Comparison of ENCODE assay signal across 9 mouse cellular contexts in genomic region chr16:17802839-17803674, GRCm38 (mm10). TPM values are rescaled to one million over a fixed set of nuclear protein-coding genes. Genes with fewer than 3 reads are reported as not detected.
DNase-seq lines count a peak whose midpoint lies in the region; ATAC-seq and TF ChIP-seq lines count a peak whose summit lies in the region.
"Had no signal": no experiment of that assay in that cellular context is flagged by ENCODE, and none has a peak within 500 bp of the region (broad histone marks: within the 10 kb centered on the region; RNA-seq: fewer than 3 reads in every experiment).

No protein-coding gene starts in this region.

- peaks cover 100% of the 10 kb centered on the region for H3K27me3 ChIP-seq in forebrain, embryonic 10.5 days (ENCODE audit: poor library complexity, severe bottlenecking)
- H3K27me3 ChIP-seq in hindbrain, postnatal 0 days (ENCODE audit: insufficient read depth, low read length) = peaks cover 67% of the 10 kb centered on the region
- H3K27me3 ChIP-seq in liver, embryonic 12.5 days (replicated peaks) = peaks cover 100% of the 10 kb centered on the region
- H3K27me3 ChIP-seq in neural tube, embryonic 11.5 days (ENCODE audit: control insufficient read depth, insufficient read depth, low read length) = peaks cover 88% of the 10 kb centered on the region

- H3K27ac ChIP-seq in gastrocnemius, adult 2 months = 0 out of 2 replicates have a peak overlapping the region, but pooled peaks have one; percentile 20
- peak overlapping the region; percentile 56; the same call in 1 of the 2 replicates for H3K27ac ChIP-seq in forebrain, embryonic 10.5 days
- no peak overlapping the region for H3K27ac ChIP-seq in hindbrain, postnatal 0 days
- no peak overlapping the region for H3K27ac ChIP-seq in liver, embryonic 12.5 days
- H3K27ac ChIP-seq in neural tube, embryonic 11.5 days (ENCODE audit: low read depth, low read length) = no peak overlapping the region

- peak overlapping the region; percentile 70 for H3K4me2 ChIP-seq in hindbrain, postnatal 0 days (ENCODE audit: low read depth, low read length)
- H3K4me2 ChIP-seq in liver, embryonic 12.5 days = peak overlapping the region; percentile 57
- peak overlapping the region; percentile 44 for H3K4me2 ChIP-seq in neural tube, embryonic 11.5 days (ENCODE audit: low read depth)

- peak; percentile 61 for DNase-seq in gastrocnemius, adult 2 months
- DNase-seq in gastrocnemius, adult 18-20 months (ENCODE audit: low spot score) = no peak
- DNase-seq in adrenal gland, adult 18-20 months (ENCODE audit: low spot score in 2 of 2) = peak; percentile 46 to 54
- DNase-seq in forebrain, embryonic 10.5 days (ENCODE audit: extremely low spot score, low spot score) = peak; percentile 49
- DNase-seq in hindbrain, postnatal 0 days (ENCODE audit: low spot score) = peak; percentile 63
- DNase-seq in neural tube, embryonic 11.5 days (ENCODE audit: low spot score) = peak; percentile 49
- DNase-seq in c-Kit-positive CD71-positive TER-119-positive erythroid progenitor cells, embryonic 14.5 days (ENCODE audit: low spot score) = no peak

- no peaks in the 10 kb centered on the region for H3K36me3 ChIP-seq in forebrain, embryonic 10.5 days (replicated peaks)
- no peaks in the 10 kb centered on the region for H3K36me3 ChIP-seq in hindbrain, postnatal 0 days (ENCODE audit: insufficient read depth, low read length)
- no peaks in the 10 kb centered on the region for H3K36me3 ChIP-seq in liver, embryonic 12.5 days
- H3K36me3 ChIP-seq in neural tube, embryonic 11.5 days (ENCODE audit: control insufficient read depth, insufficient read depth, low read length) = 0 out of 2 replicates have a peak, but pooled peaks cover 3% of the 10 kb centered on the region

- ATAC-seq in hindbrain, postnatal 0 days = peak; percentile 38
- no peak for ATAC-seq in liver, embryonic 12.5 days
- ATAC-seq in neural tube, embryonic 11.5 days (ENCODE audit: insufficient read depth, low FRiP score, low TSS enrichment) = no peak

- peaks cover 75% of the 10 kb centered on the region for H3K4me1 ChIP-seq in forebrain, embryonic 10.5 days
- peaks cover 31% of the 10 kb centered on the region for H3K4me1 ChIP-seq in hindbrain, postnatal 0 days (ENCODE audit: insufficient read depth, low read length)
- H3K4me1 ChIP-seq in liver, embryonic 12.5 days = peaks cover 42% of the 10 kb centered on the region
- H3K4me1 ChIP-seq in neural tube, embryonic 11.5 days (ENCODE audit: control insufficient read depth, insufficient read depth, low read length) = peaks cover 44% of the 10 kb centered on the region

- H3K4me3 ChIP-seq in gastrocnemius, adult 2 months = peak overlapping the region; percentile 60
- peak overlapping the region; percentile 53 for H3K4me3 ChIP-seq in forebrain, embryonic 10.5 days
- peak overlapping the region; percentile 39 for H3K4me3 ChIP-seq in hindbrain, postnatal 0 days (ENCODE audit: low read length)
- peak overlapping the region; percentile 31 for H3K4me3 ChIP-seq in liver, embryonic 12.5 days
- H3K4me3 ChIP-seq in neural tube, embryonic 11.5 days (ENCODE audit: low read depth, low read length) = peak overlapping the region; percentile 22; the same call in 1 of the 2 replicates

- H3K9ac ChIP-seq in hindbrain, postnatal 0 days (replicated peaks; ENCODE audit: low read length) = peak overlapping the region; percentile 35
- H3K9ac ChIP-seq in liver, embryonic 12.5 days = no peak overlapping the region; the same call in 1 of the 2 replicates
- H3K9ac ChIP-seq in neural tube, embryonic 11.5 days (ENCODE audit: low read length) = no peak overlapping the region

- TF ChIP-seq CTCF in gastrocnemius, adult 2 months (IDR thresholded peaks at IDR 0.05) = 0 out of 2 replicates have a peak, but pooled peaks have one; percentile 15
- peak; percentile 23 for TF ChIP-seq CTCF in hindbrain, postnatal 0 days (IDR thresholded peaks at IDR 0.05; ENCODE audit: low read depth)

- intact Hi-C loops in gastrocnemius, adult 2 months (cut with DNase I) = no loop called here

- H3K9me3 ChIP-seq in forebrain, embryonic 10.5 days = no peaks in the 10 kb centered on the region
- no peaks in the 10 kb centered on the region for H3K9me3 ChIP-seq in hindbrain, postnatal 0 days (ENCODE audit: low read length)
- H3K9me3 ChIP-seq in liver, embryonic 12.5 days (replicated peaks) = no peaks in the 10 kb centered on the region
- H3K9me3 ChIP-seq in neural tube, embryonic 11.5 days (ENCODE audit: control insufficient read depth, low read length) = no peaks in the 10 kb centered on the region

- 1% methylated on average over 83 of the region's 83 CpGs for WGBS in forebrain, embryonic 10.5 days
- WGBS in hindbrain, postnatal 0 days = 4% methylated on average over 82 of the region's 83 CpGs
- WGBS in liver, embryonic 12.5 days (ENCODE audit: insufficient replicate concordance) = 5% methylated on average over 83 of the region's 83 CpGs
- 2% methylated on average over 83 of the region's 83 CpGs for WGBS in neural tube, embryonic 11.5 days

RNA-seq across cellular contexts. Expression of gene Scarf2, which starts 6.0 kb away (rescaled TPM):
- 1 to 10 TPM; 3.6 to 5.2 TPM for total RNA-seq in gastrocnemius, adult 2 months (2021)
- total RNA-seq in gastrocnemius, adult 18-20 months (2021) = 1 to 10 TPM; 2.6 to 4.0 TPM
- total RNA-seq in adrenal gland, adult 18-20 months (2021) = 10 to 100 TPM in 1 of 2 experiments, 1 to 10 TPM in 1; 9.5 to 11.7 TPM
- 4.0 and 4.1 TPM in 2 replicates for polyA plus RNA-seq in forebrain, embryonic 10.5 days (2016; fragmentation: Nextera tagmentation; extraction: Ambion mirVana)
- 15.5 and 15.6 TPM in 2 replicates for total RNA-seq in hindbrain, postnatal 0 days (2014; rRNA removed)
- 2.0 and 2.3 TPM in 2 replicates for polyA plus RNA-seq in hindbrain, postnatal 0 days (2015; fragmentation: Nextera tagmentation; extraction: Ambion mirVana)
- 4.9 and 5.2 TPM in 2 replicates for polyA plus RNA-seq in liver, embryonic 12.5 days (2016; fragmentation: Nextera tagmentation; extraction: Ambion mirVana)
- polyA plus RNA-seq in neural tube, embryonic 11.5 days (2014; fragmentation: Nextera tagmentation; extraction: Ambion mirVana) = 9.5 and 13.1 TPM in 2 replicates
- total RNA-seq: hematopoietic stem cell, adult 5-6 weeks had no signal

RNA-seq across cellular contexts. Expression of gene B830017H08Rik, which starts 29.9 kb away (rescaled TPM):
- total RNA-seq in gastrocnemius, adult 2 months (2021) = not detected
- not detected for total RNA-seq in gastrocnemius, adult 18-20 months (2021)
- not detected for total RNA-seq in adrenal gland, adult 18-20 months (2021)
- polyA plus RNA-seq in forebrain, embryonic 10.5 days (2016; fragmentation: Nextera tagmentation; extraction: Ambion mirVana) = not detected in 2 replicates
- total RNA-seq in hindbrain, postnatal 0 days (2014; rRNA removed) = 6.1 and 9.1 TPM in 2 replicates
- polyA plus RNA-seq in hindbrain, postnatal 0 days (2015; fragmentation: Nextera tagmentation; extraction: Ambion mirVana) = 6.3 and 6.4 TPM in 2 replicates
- polyA plus RNA-seq in liver, embryonic 12.5 days (2016; fragmentation: Nextera tagmentation; extraction: Ambion mirVana) = not detected in 2 replicates
- polyA plus RNA-seq in neural tube, embryonic 11.5 days (2014; fragmentation: Nextera tagmentation; extraction: Ambion mirVana) = 0.19 and 0.36 TPM in 2 replicates
- total RNA-seq: hematopoietic stem cell, adult 5-6 weeks had no signal

RNA-seq across cellular contexts. Expression of gene Car15, which starts 35.1 kb away (rescaled TPM):
- 1 to 10 TPM; 1.3 to 2.1 TPM for total RNA-seq in gastrocnemius, adult 2 months (2021)
- total RNA-seq in gastrocnemius, adult 18-20 months (2021) = 1 to 10 TPM in 1 of 2 experiments, under 1 TPM in 1; 0.87 to 1.2 TPM
- 1 to 10 TPM; 1.8 to 2.2 TPM for total RNA-seq in adrenal gland, adult 18-20 months (2021)
- 2.7 and 3.6 TPM in 2 replicates for polyA plus RNA-seq in forebrain, embryonic 10.5 days (2016; fragmentation: Nextera tagmentation; extraction: Ambion mirVana)
- total RNA-seq in hindbrain, postnatal 0 days (2014; rRNA removed) = 3.3 and 7.0 TPM in 2 replicates
- polyA plus RNA-seq in hindbrain, postnatal 0 days (2015; fragmentation: Nextera tagmentation; extraction: Ambion mirVana) = 1.9 TPM in 2 replicates
- 0.58 and 0.61 TPM in 2 replicates for polyA plus RNA-seq in liver, embryonic 12.5 days (2016; fragmentation: Nextera tagmentation; extraction: Ambion mirVana)
- 3.2 and 3.4 TPM in 2 replicates for polyA plus RNA-seq in neural tube, embryonic 11.5 days (2014; fragmentation: Nextera tagmentation; extraction: Ambion mirVana)
- total RNA-seq: hematopoietic stem cell, adult 5-6 weeks had no signal

RNA-seq across cellular contexts. Expression of gene Klhl22, which starts 43.6 kb away (rescaled TPM):
- total RNA-seq in gastrocnemius, adult 2 months (2021) = 10 to 100 TPM; 20.5 to 23.6 TPM
- total RNA-seq in gastrocnemius, adult 18-20 months (2021) = 10 to 100 TPM; 21.8 to 23.4 TPM
- 10 to 100 TPM; 29.8 to 38.3 TPM for total RNA-seq in adrenal gland, adult 18-20 months (2021)
- 55.4 and 59.1 TPM in 2 replicates for polyA plus RNA-seq in forebrain, embryonic 10.5 days (2016; fragmentation: Nextera tagmentation; extraction: Ambion mirVana)
- 176 and 190 TPM in 2 replicates for total RNA-seq in hindbrain, postnatal 0 days (2014; rRNA removed)
- polyA plus RNA-seq in hindbrain, postnatal 0 days (2015; fragmentation: Nextera tagmentation; extraction: Ambion mirVana) = 69.6 and 80.5 TPM in 2 replicates
- 23.5 and 24.0 TPM in 2 replicates for polyA plus RNA-seq in liver, embryonic 12.5 days (2016; fragmentation: Nextera tagmentation; extraction: Ambion mirVana)
- polyA plus RNA-seq in neural tube, embryonic 11.5 days (2014; fragmentation: Nextera tagmentation; extraction: Ambion mirVana) = 62.1 and 62.4 TPM in 2 replicates

Comparison
In these comparisons a context has a peak if more than half of its experiments do, and no peak if none do; other contexts are left out.
1. DNase-seq: peak in gastrocnemius, adult 2 months (single experiment), adrenal gland, adult 18-20 months (2 of 2), forebrain, embryonic 10.5 days (single experiment), hindbrain, postnatal 0 days (single experiment) and neural tube, embryonic 11.5 days (single experiment); none in gastrocnemius, adult 18-20 months (single experiment) and c-Kit-positive CD71-positive TER-119-positive erythroid progenitor cells, embryonic 14.5 days (single experiment).
2. H3K27ac ChIP-seq: peak in gastrocnemius, adult 2 months (single experiment) and forebrain, embryonic 10.5 days (single experiment); none in hindbrain, postnatal 0 days (single experiment), liver, embryonic 12.5 days (single experiment) and neural tube, embryonic 11.5 days (single experiment).
3. Peak in every context shown above with its lines, with median percentiles within 50 percentile points of each other: H3K4me3 ChIP-seq and H3K4me2 ChIP-seq.